Mouse (Mus musculus) neutrophil, adult 5-6 weeks (primary cell): Measurements from ENCODE around the gene Pip5k1a. TPM values are rescaled to one million over a fixed set of nuclear protein-coding genes. Genes with fewer than 3 reads are reported as not detected.
"Not testable (repeated sequence)": the region's sequence is repeated elsewhere in the genome, so short reads cannot be mapped to it uniquely, and the experiment has no call there.

Experiments
- ATAC-seq: fragments of 151-379, 151-347 bp; 2 replicates; pipeline ENCODE4 v1.8.0; 2017; ENCODE audit warnings: mild to moderate bottlenecking, moderate TSS enrichment; ENCODE audit not compliant: insufficient number of reproducible peaks, poor library complexity, low FRiP score, severe bottlenecking; ENCODE audit errors: extremely low read depth
- total RNA-seq: library from RNA; stranded (forward); fragments of 200-1000 nt; gene quantifications from 2 replicates; pipeline ENCODE4 v1.2.3, GENCODE M21; 2017

Pip5k1a gene
- total RNA-seq, result 26.8 and 30.8 TPM in 2 replicates

- peak; percentile 83 for ATAC-seq
Measured at GRCm38 (mm10) chr3:95106338-95107117, at the start of gene Pip5k1a. Gene Pip5k1a (minus strand): TSS chr3:95106930.

GRCm38 (mm10) chr3:95153874-95154273, 47.1 kb upstream of the Pip5k1a start:
- peak; percentile 87 for ATAC-seq

- ATAC-seq, result no peak
Measured at GRCm38 (mm10) chr3:95147924-95148323, 41.2 kb upstream of the Pip5k1a start.

GRCm38 (mm10) chr3:95142617-95143011, 35.9 kb upstream of the Pip5k1a start:
- ATAC-seq, result peak; percentile 83

- ATAC-seq, result peak; percentile 62
Measured at GRCm38 (mm10) chr3:95141952-95142616, 35.4 kb upstream of the Pip5k1a start, which contains the start of gene Tnfaip8l2. Gene Tnfaip8l2 (minus strand): TSS chr3:95142360.

- ATAC-seq, result peak; percentile 50
Measured at GRCm38 (mm10) chr3:95141474-95141873, 34.7 kb upstream of the Pip5k1a start.

GRCm38 (mm10) chr3:95140795-95141194, 34.1 kb upstream of the Pip5k1a start:
- no peak for ATAC-seq

GRCm38 (mm10) chr3:95140289-95140595, 33.5 kb upstream of the Pip5k1a start:
- ATAC-seq, result no peak

- ATAC-seq, result no peak
Measured at GRCm38 (mm10) chr3:95139586-95140288, 33.0 kb upstream of the Pip5k1a start.

GRCm38 (mm10) chr3:95136336-95136735, 29.6 kb upstream of the Pip5k1a start:
- ATAC-seq, result no peak

- no peak for ATAC-seq
Measured at GRCm38 (mm10) chr3:95135433-95136052, 28.8 kb upstream of the Pip5k1a start.

- no peak for ATAC-seq
Measured at GRCm38 (mm10) chr3:95135023-95135422, 28.3 kb upstream of the Pip5k1a start.

- ATAC-seq, result not testable (repeated sequence)
Measured at GRCm38 (mm10) chr3:95134133-95134532, 27.4 kb upstream of the Pip5k1a start.

GRCm38 (mm10) chr3:95133680-95134101, 27.0 kb upstream of the Pip5k1a start, which contains the start of the genes Scnm1 and Lysmd1:
Gene Scnm1 (minus strand): TSS chr3:95134011.
Gene Lysmd1 (plus strand): TSS chr3:95134088.
- peak; percentile 94 for ATAC-seq

- no peak for ATAC-seq
Measured at GRCm38 (mm10) chr3:95133176-95133575, 26.4 kb upstream of the Pip5k1a start.

- not testable (repeated sequence) for ATAC-seq
Measured at GRCm38 (mm10) chr3:95132389-95132788, 25.7 kb upstream of the Pip5k1a start.

GRCm38 (mm10) chr3:95130081-95130480, 23.4 kb upstream of the Pip5k1a start:
- ATAC-seq, result no peak

GRCm38 (mm10) chr3:95129226-95129651, 22.5 kb upstream of the Pip5k1a start:
- ATAC-seq, result no peak

GRCm38 (mm10) chr3:95124972-95125371, 18.2 kb upstream of the Pip5k1a start:
- ATAC-seq, result no peak
